Mouse (Mus musculus) olfactory bulb, adult 2 months (tissue): ENCODE data around the gene Shq1.

ENCODE experiments used
- CTCF ChIP-seq: fragments of 200-500 bp; IDR thresholded peaks from 2 replicates; pipeline ENCODE4 v1.5.1; 2012; ENCODE audit warnings: low read depth, mild to moderate bottlenecking, low read length, moderate library complexity; ENCODE audit not compliant: insufficient read depth
- POLR2A ChIP-seq: fragments of 200-500 bp; IDR thresholded peaks from 2 replicates; pipeline ENCODE4 v1.6.1; 2012; ENCODE audit warnings: mild to moderate bottlenecking, low read depth, low read length, moderate library complexity; ENCODE audit not compliant: insufficient read depth

DNA sequence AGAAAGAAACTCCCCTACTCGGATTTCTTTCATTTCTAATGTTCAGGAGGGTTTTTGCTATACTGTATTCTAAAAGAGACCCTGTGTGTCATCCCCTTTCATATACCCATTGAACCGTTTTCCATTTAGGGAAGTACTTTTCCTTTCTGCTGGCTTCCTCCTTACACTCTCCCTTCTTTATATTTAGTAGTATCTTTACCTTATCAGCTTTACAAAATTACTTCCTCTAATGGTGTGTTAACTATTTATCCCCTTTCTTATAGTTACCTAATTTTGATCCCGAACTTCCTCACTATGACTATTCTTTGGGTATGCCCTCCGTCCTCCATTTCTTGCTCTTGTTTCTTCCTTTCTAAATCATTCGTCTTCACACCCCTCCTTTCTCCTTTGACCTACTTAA lies 84.2 kb downstream of the Shq1 start:
- TF ChIP-seq CTCF (no peak), POLR2A (no peak)
